Mouse (Mus musculus) lung, embryonic 16.5 days (tissue): ENCODE measurements around the gene Slc38a5. TPM values are rescaled to one million over a fixed set of nuclear protein-coding genes. Genes with fewer than 3 reads are reported as not detected.
A peak's percentile ranks its signal among the peaks of the same experiment; 100 is the strongest.
"Not testable (repeated sequence)": the region's sequence is repeated elsewhere in the genome, so short reads cannot be mapped to it uniquely, and the experiment has no call there.

Source experiments
- ATAC-seq: fragments of 200-750 bp; cut with Nextera tagmentation; 2 replicates; pipeline ENCODE4 v1.8.0; 2017; ENCODE audit warnings: low read depth, mild to moderate bottlenecking, moderate library complexity
- H3K27ac ChIP-seq: fragments of 300-500 bp; sonication (generic); 2 replicates; pipeline ENCODE4 v1.5.1; 2014; ENCODE audit warnings: mild to moderate bottlenecking, control low read depth, low read length
- H3K27me3 ChIP-seq: fragments of 300-500 bp; sonication (generic); 2 replicates; pipeline ENCODE4 v1.6.1; 2014; ENCODE audit warnings: low read depth, low read length, mixed read lengths; ENCODE audit not compliant: control insufficient read depth, insufficient read depth
- H3K36me3 ChIP-seq: fragments of 300-500 bp; sonication (generic); 2 replicates; pipeline ENCODE4 v1.6.1; 2014; ENCODE audit warnings: low read length; ENCODE audit not compliant: control insufficient read depth, insufficient read depth
- H3K4me1 ChIP-seq: fragments of 300-500 bp; sonication (generic); replicated peaks from 2 replicates; pipeline ENCODE4 v1.6.1; 2014; ENCODE audit warnings: low read length, mixed read lengths; ENCODE audit not compliant: control insufficient read depth, insufficient read depth
- H3K4me2 ChIP-seq: fragments of 300-500 bp; sonication (generic); 2 replicates; pipeline ENCODE4 v1.6.1; 2014; ENCODE audit warnings: low read depth, low read length, control low read depth
- H3K4me3 ChIP-seq: fragments of 300-500 bp; sonication (generic); 2 replicates; pipeline ENCODE4 v1.5.1; 2014; ENCODE audit warnings: mild to moderate bottlenecking, low read length, control low read depth
- H3K9ac ChIP-seq: fragments of 300-500 bp; sonication (generic); 2 replicates; pipeline ENCODE4 v1.6.1; 2014; ENCODE audit warnings: low read length, control low read depth
- H3K9me3 ChIP-seq: fragments of 300-500 bp; sonication (generic); 2 replicates; pipeline ENCODE4 v1.6.1; 2016; ENCODE audit warnings: low read length; ENCODE audit not compliant: control insufficient read depth
- WGBS: fragments of 180-500 bp; shearing (Covaris S2); extraction: QIAGEN DNeasy Blood & Tissue Kit; methylation state at CpG from one replicate; pipeline ENCODE4 v1.1.7; 2014; 5-methylcytosine and 5-hydroxymethylcytosine counted together
- polyA plus RNA-seq: library from polyadenylated mRNA; unstranded; fragments of >200 nt; fragmentation: Nextera tagmentation; extraction: Ambion mirVana; gene quantifications from 2 replicates; pipeline ENCODE4 v1.2.1, GENCODE M21; 2015

Gene Slc38a5
- polyA plus RNA-seq, 1 experiment from 2014 or later, result 101 TPM

GRCm38 (mm10) chrX:8272000-8272399 is 1.1 kb downstream of the Slc38a5 start:
- peak overlapping the region; percentile 53 for H3K4me2 ChIP-seq
- H3K9ac ChIP-seq, result peak overlapping the region; percentile 62
- peak overlapping the region; percentile 67 for H3K27ac ChIP-seq
- peak overlapping the region; percentile 47 for H3K4me3 ChIP-seq
- no peak for ATAC-seq
- 16% methylated on average over 10 of the region's 10 CpGs for WGBS
- H3K4me1 ChIP-seq, result no peaks in the 10 kb centered on the region
- no peaks in the 10 kb centered on the region for H3K36me3 ChIP-seq
- H3K27me3 ChIP-seq, result no peaks in the 10 kb centered on the region
- no peaks in the 10 kb centered on the region; the same call in 1 of the 2 replicates for H3K9me3 ChIP-seq

DNA sequence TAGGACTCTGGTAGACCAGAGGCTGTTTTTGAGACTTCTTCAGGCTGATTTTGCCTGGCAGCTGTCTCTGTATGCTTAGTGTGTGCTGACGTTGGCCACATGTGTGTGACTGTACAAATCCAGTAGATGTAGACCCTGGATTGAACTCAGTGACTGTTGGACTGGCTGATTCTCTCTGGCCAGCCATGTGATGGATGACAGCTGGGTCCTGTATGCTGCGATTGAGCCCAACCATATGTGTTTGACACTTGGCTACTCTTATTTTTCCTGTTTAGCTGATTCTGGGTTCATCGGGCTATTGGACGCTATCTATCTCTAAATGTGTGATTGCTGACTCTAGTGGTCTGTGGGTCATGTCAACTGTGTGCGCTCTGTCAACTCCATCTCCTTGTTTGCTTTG is 3.1 kb downstream of the Slc38a5 start:
- Histone ChIP-seq H3K9ac (no peak overlapping the region), H3K27me3 (no peaks in the 10 kb centered on the region), H3K27ac (no peak overlapping the region), H3K4me3 (no peak overlapping the region), H3K36me3 (no peaks in the 10 kb centered on the region), H3K4me2 (no peak overlapping the region; the same call in 1 of the 2 replicates), H3K9me3 (no peaks in the 10 kb centered on the region; the same call in 1 of the 2 replicates), H3K4me1 (no peaks in the 10 kb centered on the region)
- peak; percentile 95 for ATAC-seq
- 54% methylated on average over 5 of the region's 5 CpGs for WGBS

DNA sequence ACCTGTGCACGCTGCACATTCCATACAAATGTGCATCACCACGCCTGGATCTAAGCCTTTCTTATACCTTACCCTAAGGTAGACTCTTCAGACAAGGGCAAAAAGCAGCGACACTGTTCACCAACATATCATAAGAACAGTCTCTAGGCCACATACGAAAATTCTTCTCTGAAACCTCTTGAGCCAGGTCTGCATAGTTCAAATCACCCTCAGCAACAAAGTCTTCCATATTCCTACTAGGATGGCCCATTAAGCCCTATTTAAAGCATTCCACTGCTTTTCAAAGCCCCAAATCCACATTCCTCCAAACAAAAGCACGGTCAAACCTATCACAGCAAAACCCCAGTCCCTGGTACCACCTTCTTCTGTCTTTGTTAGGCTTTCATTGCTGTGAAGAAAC is 17.7 kb downstream of the Slc38a5 start:
- Histone ChIP-seq H3K9me3 (no peaks in the 10 kb centered on the region), H3K4me1 (no peaks in the 10 kb centered on the region), H3K9ac (no peak overlapping the region), H3K27ac (no peak overlapping the region), H3K36me3 (no peaks in the 10 kb centered on the region), H3K27me3 (no peaks in the 10 kb centered on the region), H3K4me2 (no peak overlapping the region), H3K4me3 (no peak overlapping the region)
- ATAC-seq, result no peak
- 72% methylated on average over 5 of the region's 5 CpGs for whole genome bisulfite sequencing

DNA sequence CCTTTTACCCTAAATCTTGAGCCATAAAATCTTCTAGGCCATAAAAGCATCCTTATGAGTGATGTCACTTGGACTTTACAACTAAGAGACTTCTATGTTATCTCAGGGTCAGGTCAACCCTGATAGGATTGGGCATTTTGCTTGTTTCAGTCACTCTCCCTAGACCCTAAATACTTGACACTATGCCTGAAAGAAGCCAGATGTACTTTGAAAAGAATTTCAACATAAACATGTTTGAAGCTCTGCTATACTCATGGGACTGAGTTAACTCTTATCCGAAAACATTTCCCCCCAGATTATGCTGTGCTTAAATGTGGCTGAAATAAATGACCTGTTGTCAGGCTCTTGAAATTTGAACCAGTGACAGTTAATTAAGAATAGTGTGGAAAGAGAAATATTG is 38.4 kb downstream of the Slc38a5 start:
- Histone ChIP-seq H3K27me3 (no peaks in the 10 kb centered on the region), H3K4me3 (no peak overlapping the region), H3K27ac (no peak overlapping the region), H3K9ac (no peak overlapping the region), H3K36me3 (no peaks in the 10 kb centered on the region), H3K4me2 (no peak overlapping the region), H3K9me3 (no peaks in the 10 kb centered on the region), H3K4me1 (no peaks in the 10 kb centered on the region)
- peak; percentile 95 for ATAC-seq
- whole genome bisulfite sequencing, result 50% methylated on average over 1 of the region's 1 CpGs

DNA sequence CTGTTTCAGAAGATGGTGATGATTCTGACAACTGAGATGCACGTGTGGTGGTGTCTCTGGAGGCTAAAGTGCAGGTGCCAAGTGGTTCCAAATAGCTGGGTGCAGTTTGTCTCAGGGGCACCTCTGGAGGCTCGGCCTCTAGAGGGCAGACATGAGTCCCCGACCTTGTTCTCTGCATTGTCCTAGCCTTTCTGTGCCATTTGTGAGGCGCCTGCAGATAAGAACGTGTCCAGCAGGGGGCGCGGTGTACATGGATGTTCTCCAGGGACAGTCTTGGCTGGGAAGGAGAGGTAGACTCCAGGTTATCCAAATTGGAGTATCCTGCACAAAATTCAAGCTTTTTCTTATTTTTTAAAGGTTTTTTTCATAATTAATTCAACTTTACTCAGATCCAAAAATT is 44.0 kb downstream of the Slc38a5 start:
- H3K27me3 ChIP-seq, H3K4me1 ChIP-seq, H3K4me3 ChIP-seq, H3K4me2 ChIP-seq, H3K27ac ChIP-seq, H3K9ac ChIP-seq, H3K9me3 ChIP-seq, ATAC-seq, H3K36me3 ChIP-seq: not testable (repeated sequence)
- 12% methylated on average over 7 of the region's 7 CpGs for WGBS

GRCm38 (mm10) chrX:8327124-8327523 is 56.2 kb downstream of the Slc38a5 start, which contains the start of gene Ssxb10:
TSS of gene Ssxb10 (plus strand) at chrX:8327424.
- Histone ChIP-seq H3K4me3 (no peak within 1 kb of the TSS), H3K36me3 (no peaks in the 10 kb centered on the region), H3K9me3 (peaks cover 10% of the 10 kb centered on the region), H3K27ac (no peak within 1 kb of the TSS), H3K9ac (no peak within 1 kb of the TSS), H3K4me1 (no peaks in the 10 kb centered on the region), H3K4me2 (no peak within 1 kb of the TSS), H3K27me3 (no peaks in the 10 kb centered on the region)
- 64% methylated on average over 2 of the region's 2 CpGs for WGBS
- no peak for ATAC-seq

Other genes with a start within 250 kb of the Slc38a5 start
- gene Suv39h1, start 196.4 kb upstream of the Slc38a5 start, polyA plus RNA-seq, result 56.0 and 63.6 TPM in 2 replicates
- gene Was, start 180.6 kb upstream of the Slc38a5 start, polyA plus RNA-seq, result 0.70 and 0.79 TPM in 2 replicates
- gene Wdr13, start 138.2 kb upstream of the Slc38a5 start, polyA plus RNA-seq, result 25.4 and 26.0 TPM in 2 replicates
- 464 and 486 TPM in 2 replicates for gene Rbm3, start 125.3 kb upstream of the Slc38a5 start, polyA plus RNA-seq
- 13.0 and 14.2 TPM in 2 replicates for gene Tbc1d25, start 95.0 kb upstream of the Slc38a5 start, polyA plus RNA-seq
- gene Ebp, start 77.6 kb upstream of the Slc38a5 start, polyA plus RNA-seq, result 40.8 and 41.9 TPM in 2 replicates
- gene Porcn, start 64.6 kb upstream of the Slc38a5 start, polyA plus RNA-seq, result 12.9 and 14.4 TPM in 2 replicates
- 48.9 and 53.2 TPM in 2 replicates for gene Ftsj1, start 18.7 kb upstream of the Slc38a5 start, polyA plus RNA-seq
- not detected in 2 replicates for gene Ssxb10, start 56.3 kb downstream of the Slc38a5 start, polyA plus RNA-seq
- gene Ssxb9, start 95.8 kb downstream of the Slc38a5 start, polyA plus RNA-seq, result not detected in 2 replicates
- gene Ssxb1, start 142.2 kb downstream of the Slc38a5 start, polyA plus RNA-seq, result not detected in 2 replicates
- gene Ssxb2, start 190.6 kb downstream of the Slc38a5 start, polyA plus RNA-seq, result not detected in 2 replicates